Mouse (Mus musculus): ENCODE measurements around the gene Tmem82. TPM values are rescaled to one million over a fixed set of nuclear protein-coding genes. Genes with fewer than 3 reads are reported as not detected.

The Tmem82 gene
- 0.17 and 0.42 TPM in 2 replicates for polyA plus RNA-seq (2014; fragmentation: Nextera tagmentation; extraction: Ambion mirVana)

- Histone ChIP-seq H3K4me3 (ENCODE audit: low read depth, low read length) (peak within 1 kb of the TSS; percentile 19), H3K27ac (replicated peaks; ENCODE audit: low read depth, low read length) (no peak within 1 kb of the TSS), H3K4me1 (ENCODE audit: control insufficient read depth, insufficient read depth, low read length) (peaks cover 5% of the 10 kb centered on the region; the same call in 1 of the 2 replicates), H3K36me3 (replicated peaks; ENCODE audit: control insufficient read depth, insufficient read depth, low read depth, low read length) (no peaks in the 10 kb centered on the region), H3K27me3 (ENCODE audit: control insufficient read depth, insufficient read depth, low read length) (no peaks in the 10 kb centered on the region), H3K4me2 (ENCODE audit: low read depth, low read length) (peak within 1 kb of the TSS; percentile 49), H3K9ac (replicated peaks; ENCODE audit: low read length) (peak within 1 kb of the TSS; percentile 37), H3K9me3 (replicated peaks; ENCODE audit: control insufficient read depth, low read length) (no peaks in the 10 kb centered on the region)
- WGBS: 26% methylated on average over 20 of the region's 20 CpGs
- no peak for ATAC-seq (replicated peaks; ENCODE audit: insufficient number of reproducible peaks, low FRiP score, low TSS enrichment, low read depth)
- peak; percentile 70 for DNase-seq (ENCODE audit: low spot score)
These were observed at the start of gene Tmem82 for GRCm38 (mm10) chr4:141618565-141619243. Gene Tmem82, minus strand, starts transcription at chr4:141618633.

GRCm38 (mm10) chr4:141664799-141665198 lies 46.4 kb upstream of the Tmem82 start, which contains the start of gene Plekhm2:
Gene Plekhm2, minus strand, starts transcription at chr4:141664899.
- no peaks in the 10 kb centered on the region for H3K36me3 ChIP-seq (replicated peaks; ENCODE audit: control insufficient read depth, insufficient read depth, low read depth, low read length)
- H3K4me2 ChIP-seq (ENCODE audit: low read depth, low read length): peak within 1 kb of the TSS; percentile 87
- H3K27ac ChIP-seq (replicated peaks; ENCODE audit: low read depth, low read length): peak within 1 kb of the TSS; percentile 35; the same call in 1 of the 2 replicates
- DNase-seq (ENCODE audit: low spot score): no peak
- H3K9me3 ChIP-seq (replicated peaks; ENCODE audit: control insufficient read depth, low read length): no peaks in the 10 kb centered on the region
- H3K9ac ChIP-seq (replicated peaks; ENCODE audit: low read length): peak within 1 kb of the TSS; percentile 97
- 74% methylated on average over 8 of the region's 8 CpGs for WGBS
- H3K27me3 ChIP-seq (ENCODE audit: control insufficient read depth, insufficient read depth, low read length): no peaks in the 10 kb centered on the region
- ATAC-seq (replicated peaks; ENCODE audit: insufficient number of reproducible peaks, low FRiP score, low TSS enrichment, low read depth): peak; percentile 7; the same call in 1 of the 2 replicates
- H3K4me3 ChIP-seq (ENCODE audit: low read depth, low read length): peak within 1 kb of the TSS; percentile 82
- peaks cover 5% of the 10 kb centered on the region for H3K4me1 ChIP-seq (ENCODE audit: control insufficient read depth, insufficient read depth, low read length)

GRCm38 (mm10) chr4:141664011-141664745 lies 45.7 kb upstream of the Tmem82 start:
- H3K4me2 ChIP-seq (ENCODE audit: low read depth, low read length): peak overlapping the region; percentile 87
- H3K36me3 ChIP-seq (replicated peaks; ENCODE audit: control insufficient read depth, insufficient read depth, low read depth, low read length): no peaks in the 10 kb centered on the region
- no peaks in the 10 kb centered on the region for H3K27me3 ChIP-seq (ENCODE audit: control insufficient read depth, insufficient read depth, low read length)
- no peaks in the 10 kb centered on the region for H3K9me3 ChIP-seq (replicated peaks; ENCODE audit: control insufficient read depth, low read length)
- peak overlapping the region; percentile 35; the same call in 1 of the 2 replicates for H3K27ac ChIP-seq (replicated peaks; ENCODE audit: low read depth, low read length)
- WGBS: 1% methylated on average over 52 of the region's 60 CpGs
- H3K4me1 ChIP-seq (ENCODE audit: control insufficient read depth, insufficient read depth, low read length): peaks cover 5% of the 10 kb centered on the region
- ATAC-seq (replicated peaks; ENCODE audit: insufficient number of reproducible peaks, low FRiP score, low TSS enrichment, low read depth): peak; percentile 70
- peak overlapping the region; percentile 97 for H3K9ac ChIP-seq (replicated peaks; ENCODE audit: low read length)
- peak overlapping the region; percentile 82 for H3K4me3 ChIP-seq (ENCODE audit: low read depth, low read length)
- peak; percentile 72 for DNase-seq (ENCODE audit: low spot score)

- peak; percentile 43 for DNase-seq (ENCODE audit: low spot score)
- Histone ChIP-seq H3K27me3 (ENCODE audit: control insufficient read depth, insufficient read depth, low read length) (no peaks in the 10 kb centered on the region), H3K9ac (replicated peaks; ENCODE audit: low read length) (peak overlapping the region; percentile 97), H3K9me3 (replicated peaks; ENCODE audit: control insufficient read depth, low read length) (no peaks in the 10 kb centered on the region), H3K4me1 (ENCODE audit: control insufficient read depth, insufficient read depth, low read length) (peaks cover 5% of the 10 kb centered on the region), H3K4me3 (ENCODE audit: low read depth, low read length) (peak overlapping the region; percentile 82), H3K4me2 (ENCODE audit: low read depth, low read length) (peak overlapping the region; percentile 87), H3K36me3 (replicated peaks; ENCODE audit: control insufficient read depth, insufficient read depth, low read depth, low read length) (no peaks in the 10 kb centered on the region), H3K27ac (replicated peaks; ENCODE audit: low read depth, low read length) (no peak overlapping the region)
- WGBS: 4% methylated on average over 34 of the region's 47 CpGs
- ATAC-seq (replicated peaks; ENCODE audit: insufficient number of reproducible peaks, low FRiP score, low TSS enrichment, low read depth): peak; percentile 24; the same call in 1 of the 2 replicates
These were observed 44.9 kb upstream of the Tmem82 start for GRCm38 (mm10) chr4:141663122-141663931.

- H3K4me1 ChIP-seq (ENCODE audit: control insufficient read depth, insufficient read depth, low read length): peaks cover 5% of the 10 kb centered on the region
- H3K36me3 ChIP-seq (replicated peaks; ENCODE audit: control insufficient read depth, insufficient read depth, low read depth, low read length): no peaks in the 10 kb centered on the region
- H3K4me2 ChIP-seq (ENCODE audit: low read depth, low read length): no peak overlapping the region
- no peak overlapping the region for H3K4me3 ChIP-seq (ENCODE audit: low read depth, low read length)
- WGBS: 92% methylated on average over 11 of the region's 11 CpGs
- H3K9ac ChIP-seq (replicated peaks; ENCODE audit: low read length): no peak overlapping the region
- no peaks in the 10 kb centered on the region for H3K27me3 ChIP-seq (ENCODE audit: control insufficient read depth, insufficient read depth, low read length)
- DNase-seq (ENCODE audit: low spot score) (no peak), ATAC-seq (replicated peaks; ENCODE audit: insufficient number of reproducible peaks, low FRiP score, low TSS enrichment, low read depth) (no peak)
- no peaks in the 10 kb centered on the region for H3K9me3 ChIP-seq (replicated peaks; ENCODE audit: control insufficient read depth, low read length)
- H3K27ac ChIP-seq (replicated peaks; ENCODE audit: low read depth, low read length): no peak overlapping the region
These were observed 42.5 kb upstream of the Tmem82 start for GRCm38 (mm10) chr4:141660884-141661283.

GRCm38 (mm10) chr4:141659739-141660138 lies 41.3 kb upstream of the Tmem82 start:
- 41% methylated on average over 4 of the region's 4 CpGs for WGBS
- no peaks in the 10 kb centered on the region for H3K36me3 ChIP-seq (replicated peaks; ENCODE audit: control insufficient read depth, insufficient read depth, low read depth, low read length)
- peak; percentile 28 for DNase-seq (ENCODE audit: low spot score)

GRCm38 (mm10) chr4:141658846-141659484 lies 40.5 kb upstream of the Tmem82 start:
- ATAC-seq (replicated peaks; ENCODE audit: insufficient number of reproducible peaks, low FRiP score, low TSS enrichment, low read depth): no peak
- Histone ChIP-seq H3K27me3 (ENCODE audit: control insufficient read depth, insufficient read depth, low read length) (no peaks in the 10 kb centered on the region), H3K27ac (replicated peaks; ENCODE audit: low read depth, low read length) (no peak overlapping the region), H3K4me3 (ENCODE audit: low read depth, low read length) (no peak overlapping the region), H3K4me1 (ENCODE audit: control insufficient read depth, insufficient read depth, low read length) (no peaks in the 10 kb centered on the region), H3K9me3 (replicated peaks; ENCODE audit: control insufficient read depth, low read length) (no peaks in the 10 kb centered on the region), H3K36me3 (replicated peaks; ENCODE audit: control insufficient read depth, insufficient read depth, low read depth, low read length) (no peaks in the 10 kb centered on the region), H3K4me2 (ENCODE audit: low read depth, low read length) (no peak overlapping the region), H3K9ac (replicated peaks; ENCODE audit: low read length) (no peak overlapping the region)
- DNase-seq (ENCODE audit: low spot score): no peak
- 82% methylated on average over 6 of the region's 6 CpGs for WGBS

More at GRCm38 (mm10) chr4:141659739-141660138, 41.3 kb upstream of the Tmem82 start:
- H3K4me3 ChIP-seq (ENCODE audit: low read depth, low read length): no peak overlapping the region
- ATAC-seq (replicated peaks; ENCODE audit: insufficient number of reproducible peaks, low FRiP score, low TSS enrichment, low read depth): no peak
- H3K9me3 ChIP-seq (replicated peaks; ENCODE audit: control insufficient read depth, low read length): no peaks in the 10 kb centered on the region
- H3K4me1 ChIP-seq (ENCODE audit: control insufficient read depth, insufficient read depth, low read length): peaks cover 4% of the 10 kb centered on the region
- no peaks in the 10 kb centered on the region for H3K27me3 ChIP-seq (ENCODE audit: control insufficient read depth, insufficient read depth, low read length)
- no peak overlapping the region for H3K4me2 ChIP-seq (ENCODE audit: low read depth, low read length)
- H3K9ac ChIP-seq (replicated peaks; ENCODE audit: low read length): no peak overlapping the region
- no peak overlapping the region for H3K27ac ChIP-seq (replicated peaks; ENCODE audit: low read depth, low read length)

Measured in embryonic facial prominence, embryonic 11.5 days (tissue).